Mouse (Mus musculus) skeletal muscle tissue, postnatal 0 days (tissue): ENCODE data around the gene Ndufb8. TPM values are rescaled to one million over a fixed set of nuclear protein-coding genes. Genes with fewer than 3 reads are reported as not detected.

Experiments
- polyA plus RNA-seq: library from polyadenylated mRNA; unstranded; fragments of >200 nt; fragmentation: Nextera tagmentation; extraction: Ambion mirVana; gene quantifications from 2 replicates; pipeline ENCODE4 v1.2.1, GENCODE M21; 2015

Ndufb8 gene
- polyA plus RNA-seq = 936 and 1,033 TPM in 2 replicates

DNA sequence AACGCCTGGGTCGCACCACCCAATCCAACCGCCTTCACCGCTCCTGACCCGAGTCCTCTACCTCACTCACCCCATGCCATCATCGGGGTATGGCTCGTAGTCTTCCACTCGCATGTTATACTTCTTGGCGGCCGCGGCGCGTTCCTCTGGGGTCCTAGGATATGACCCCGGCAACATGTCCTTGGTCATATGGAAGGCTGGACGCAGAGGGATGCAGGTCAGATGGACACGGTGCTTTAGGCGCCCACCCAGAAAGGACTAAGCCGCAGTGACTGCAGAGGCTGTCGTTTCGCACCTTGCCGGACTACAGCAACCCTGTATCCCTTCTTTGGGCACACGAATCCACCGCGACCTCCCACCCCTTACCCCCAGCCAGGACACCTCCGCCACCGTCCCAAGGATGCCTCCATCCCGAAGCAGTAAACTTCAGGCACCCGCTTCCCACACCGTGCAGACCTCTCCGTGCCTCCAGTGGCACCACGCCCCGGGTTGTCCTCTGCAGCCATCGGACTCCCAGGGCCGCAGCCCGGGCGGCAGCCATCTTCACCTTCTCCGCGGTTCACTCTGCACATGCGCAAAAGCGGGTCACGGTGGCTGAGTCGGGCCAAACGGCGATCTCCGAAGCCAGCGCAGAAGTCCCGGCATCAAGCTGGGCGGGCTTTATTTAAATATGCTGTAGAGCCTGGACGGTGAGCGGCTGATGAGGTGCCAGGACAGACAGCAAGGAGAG is at the start of gene Ndufb8:
Gene Ndufb8 (minus strand): TSS at position 580 of the 730 bp plus-strand sequence.

DNA sequence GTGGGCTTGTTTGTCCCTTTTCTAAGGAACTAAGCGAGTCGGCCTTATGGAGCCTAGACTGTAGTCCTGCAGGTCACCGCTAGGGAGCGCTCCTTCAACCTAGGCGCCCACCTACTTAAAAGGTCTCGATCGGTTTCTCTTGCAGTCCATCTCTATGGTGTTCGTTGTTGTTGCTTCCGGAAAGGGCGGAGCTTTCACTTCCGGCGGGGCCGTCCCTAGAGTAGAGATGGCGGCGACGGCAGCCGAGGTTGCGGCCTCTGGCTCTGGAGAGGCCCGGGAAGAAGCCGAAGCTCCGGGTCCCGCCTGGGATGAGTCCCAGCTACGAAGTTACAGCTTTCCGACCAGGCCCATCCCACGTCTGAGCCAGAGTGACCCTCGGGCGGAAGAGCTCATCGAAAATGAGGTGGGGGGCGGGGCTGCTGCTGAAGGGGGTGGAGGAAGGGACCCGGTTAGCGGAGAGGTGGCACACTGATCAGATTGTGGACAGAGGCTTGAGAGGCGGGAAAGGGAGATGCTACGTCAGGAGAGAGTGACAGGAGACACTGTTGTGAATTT is 7.5 kb upstream of the Ndufb8 start, which contains the start of gene Hif1an:
Gene Hif1an (plus strand): TSS at position 199 of the 555 bp plus-strand sequence.

DNA sequence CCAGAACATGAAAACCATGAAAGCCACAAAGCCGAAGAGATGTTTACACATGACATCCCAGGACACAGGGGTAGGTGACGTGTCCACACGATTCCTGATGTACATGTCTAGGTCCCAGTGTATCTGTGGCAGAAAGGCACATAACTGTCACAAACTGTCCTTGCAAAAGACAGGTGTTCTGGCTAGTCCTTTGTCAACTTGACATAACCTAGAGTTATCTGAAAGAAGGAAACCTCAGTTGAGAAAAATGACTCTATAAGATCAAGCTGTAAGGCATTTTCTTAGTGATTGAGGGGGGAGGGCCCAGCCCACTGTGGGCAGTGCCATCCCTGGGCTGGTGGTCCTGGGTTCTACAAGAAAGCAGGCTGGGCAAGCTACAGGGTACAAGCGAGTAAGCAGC is 2.5 kb downstream of the Ndufb8 start, which contains the start of gene Gm20538:
Gene Gm20538 (minus strand): TSS at position 101 of the 400 bp plus-strand sequence.

DNA sequence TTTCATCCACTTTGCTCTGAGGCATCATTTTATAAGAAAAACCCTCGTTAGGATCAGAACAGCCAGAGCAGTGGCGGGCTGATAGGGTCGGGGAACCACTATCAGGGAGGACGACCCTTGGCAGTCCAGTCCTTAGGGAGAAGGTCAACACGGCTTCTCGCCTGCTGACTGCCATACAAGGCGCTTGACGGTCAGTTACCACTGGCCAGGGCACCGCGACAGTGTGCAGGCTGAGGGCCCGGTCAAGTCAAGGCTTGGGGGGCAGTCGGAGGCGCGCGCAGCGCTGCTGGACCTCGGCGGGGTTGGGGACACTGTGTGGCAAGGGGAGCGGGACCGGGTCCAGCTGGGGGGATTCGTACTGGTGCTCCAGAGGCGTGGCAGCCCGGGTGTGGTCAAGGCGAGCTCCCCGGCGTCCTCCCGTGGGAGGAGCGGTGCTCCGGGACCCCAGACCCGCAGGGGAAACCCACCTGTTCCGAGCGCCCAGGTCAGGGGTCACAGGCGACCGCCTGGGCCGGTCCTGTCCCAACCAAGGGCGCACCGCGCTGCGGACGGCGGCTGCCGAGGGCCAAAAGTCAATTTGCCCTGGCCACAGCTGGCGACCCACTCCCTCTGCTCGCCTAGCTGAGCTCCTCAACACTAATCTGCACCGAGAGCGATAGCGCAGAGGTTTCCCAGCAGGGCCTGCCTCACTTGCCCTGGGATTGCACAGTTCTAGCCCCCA is 9.8 kb downstream of the Ndufb8 start, which contains the start of gene Sec31b:
Gene Sec31b (minus strand): TSS at position 544 of the 721 bp plus-strand sequence.

Other genes starting within 250 kb of the Ndufb8 start
- 0.05 and 0.26 TPM in 2 replicates for gene Scd4, start 222.3 kb downstream of the Ndufb8 start, polyA plus RNA-seq
- gene Scd1, start 147.6 kb downstream of the Ndufb8 start, polyA plus RNA-seq = 3.4 and 120 TPM in 2 replicates
- not detected in 2 replicates for gene Wnt8b, start 62.0 kb downstream of the Ndufb8 start, polyA plus RNA-seq
- 1.4 and 1.5 TPM in 2 replicates for gene Sec31b, start 9.6 kb downstream of the Ndufb8 start, polyA plus RNA-seq
- gene Gm20538, start 2.6 kb downstream of the Ndufb8 start, polyA plus RNA-seq = not detected in 2 replicates
- gene Hif1an, start 7.4 kb upstream of the Ndufb8 start, polyA plus RNA-seq = 41.6 and 54.8 TPM in 2 replicates
- not detected in 2 replicates for gene Pax2, start 200.6 kb upstream of the Ndufb8 start, polyA plus RNA-seq